Mouse (Mus musculus) limb, embryonic 14.5 days (tissue): ENCODE measurements at regions not wholly inside any gene's neighbourhood (a gene's known extent, or its start where the extent isn't known, plus 50 kb on each side); places are given as distances from the start of the nearest gene placed in this dataset.
A peak's percentile ranks its signal among the peaks of the same experiment; 100 is the strongest.

Source experiments
- ATAC-seq: fragments of 200-750 bp; cut with Nextera tagmentation; 2 replicates; pipeline ENCODE4 v1.8.0; 2017; ENCODE audit warnings: low read depth, moderate number of reproducible peaks, moderate TSS enrichment; ENCODE audit not compliant: low FRiP score
- DNase-seq: peaks from one replicate; pipeline ENCODE4 v3.0.0-alpha.2; 2015; ENCODE audit warnings: low spot score
- H3K27ac ChIP-seq: fragments of 300-500 bp; sonication (generic); replicated peaks from 2 replicates; pipeline ENCODE4 v1.5.1; 2014; ENCODE audit warnings: low read depth, mild to moderate bottlenecking, low read length, moderate library complexity, mixed read lengths
- H3K27me3 ChIP-seq: fragments of 300-500 bp; sonication (generic); 2 replicates; pipeline ENCODE4 v1.6.1; 2014; ENCODE audit warnings: low read length, mixed read lengths; ENCODE audit not compliant: control insufficient read depth, insufficient read depth
- H3K36me3 ChIP-seq: fragments of 300-500 bp; sonication (generic); 2 replicates; pipeline ENCODE4 v1.6.1; 2014; ENCODE audit warnings: mild to moderate bottlenecking, low read length, moderate library complexity, mixed read lengths; ENCODE audit not compliant: control insufficient read depth, insufficient read depth
- H3K4me1 ChIP-seq: fragments of 300-500 bp; sonication (generic); 2 replicates; pipeline ENCODE4 v1.6.1; 2014; ENCODE audit warnings: antibody characterized with exemption, low read length, mixed read lengths; ENCODE audit not compliant: control insufficient read depth, insufficient read depth
- H3K4me2 ChIP-seq: fragments of 300-500 bp; sonication (generic); replicated peaks from 2 replicates; pipeline ENCODE4 v1.6.1; 2014; ENCODE audit warnings: low read depth, mild to moderate bottlenecking, low read length, moderate library complexity; ENCODE audit not compliant: severe bottlenecking
- H3K4me3 ChIP-seq: fragments of 300-500 bp; sonication (generic); replicated peaks from 2 replicates; pipeline ENCODE4 v1.5.1; 2014; ENCODE audit warnings: low read length
- H3K9ac ChIP-seq: fragments of 300-500 bp; sonication (generic); 2 replicates; pipeline ENCODE4 v1.6.1; 2014; ENCODE audit warnings: mild to moderate bottlenecking, low read depth, low read length, moderate library complexity; ENCODE audit not compliant: severe bottlenecking
- H3K9me3 ChIP-seq: fragments of 300-500 bp; sonication (generic); 2 replicates; pipeline ENCODE4 v1.6.1; 2016; ENCODE audit warnings: low read length; ENCODE audit not compliant: control insufficient read depth
- POLR2A ChIP-seq: fragments of 200-500 bp; IDR thresholded peaks from 2 replicates; pipeline ENCODE4 v1.8.0; 2012; ENCODE audit warnings: inconsistent platforms, mild to moderate bottlenecking, moderate library complexity, borderline replicate concordance; ENCODE audit not compliant: insufficient read depth, insufficient read length; ENCODE audit errors: extremely low read depth
- WGBS: fragments of 180-500 bp; shearing (Covaris S2); extraction: QIAGEN DNeasy Blood & Tissue Kit; methylation state at CpG from one replicate; pipeline ENCODE4 v1.1.7; 2014; 5-methylcytosine and 5-hydroxymethylcytosine counted together

DNA sequence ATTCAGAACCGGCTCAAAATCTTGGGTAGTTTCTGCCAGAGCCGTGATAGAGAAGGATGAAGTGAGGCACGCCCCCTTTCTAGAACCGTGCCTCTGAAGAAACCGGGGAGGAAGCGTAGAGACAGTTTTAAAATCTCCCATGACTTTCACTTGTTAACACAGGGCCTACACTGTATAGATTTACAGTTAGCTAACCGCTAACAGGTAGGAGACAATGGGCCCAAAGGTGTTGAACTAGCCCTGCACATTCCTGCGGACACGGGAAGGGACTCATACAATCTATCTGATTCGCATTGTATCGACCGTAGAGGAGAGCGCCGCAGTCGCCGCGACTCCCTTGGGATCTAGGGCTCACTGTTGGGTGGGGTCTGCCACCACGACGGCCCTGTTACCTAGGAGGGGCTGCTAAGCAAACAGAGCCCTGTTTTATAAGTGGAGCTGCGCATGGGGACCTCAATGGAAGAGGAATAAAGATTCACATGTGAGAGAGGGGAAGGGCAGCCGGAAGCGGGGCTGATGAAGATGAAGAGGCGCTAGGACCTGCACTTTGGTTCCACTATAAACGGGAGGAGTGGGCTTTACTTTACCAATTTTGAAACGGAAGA, 89.1 kb downstream of the Cd24a start:
- peaks cover 10% of the 10 kb centered on the region; the same call in 1 of the 2 replicates for H3K4me1 ChIP-seq
- H3K27me3 ChIP-seq: no peaks in the 10 kb centered on the region
- TF ChIP-seq POLR2A: no peak
- no peak overlapping the region for H3K9ac ChIP-seq
- 65% methylated on average over 25 of the region's 25 CpGs for WGBS
- H3K27ac ChIP-seq: no peak overlapping the region
- no peak for DNase-seq
- 0 out of 2 replicates have a peak overlapping the region, but pooled peaks have one; percentile 13 for H3K4me2 ChIP-seq
- H3K36me3 ChIP-seq: no peaks in the 10 kb centered on the region
- no peaks in the 10 kb centered on the region for H3K9me3 ChIP-seq
- no peak for ATAC-seq
- H3K4me3 ChIP-seq: no peak overlapping the region

DNA sequence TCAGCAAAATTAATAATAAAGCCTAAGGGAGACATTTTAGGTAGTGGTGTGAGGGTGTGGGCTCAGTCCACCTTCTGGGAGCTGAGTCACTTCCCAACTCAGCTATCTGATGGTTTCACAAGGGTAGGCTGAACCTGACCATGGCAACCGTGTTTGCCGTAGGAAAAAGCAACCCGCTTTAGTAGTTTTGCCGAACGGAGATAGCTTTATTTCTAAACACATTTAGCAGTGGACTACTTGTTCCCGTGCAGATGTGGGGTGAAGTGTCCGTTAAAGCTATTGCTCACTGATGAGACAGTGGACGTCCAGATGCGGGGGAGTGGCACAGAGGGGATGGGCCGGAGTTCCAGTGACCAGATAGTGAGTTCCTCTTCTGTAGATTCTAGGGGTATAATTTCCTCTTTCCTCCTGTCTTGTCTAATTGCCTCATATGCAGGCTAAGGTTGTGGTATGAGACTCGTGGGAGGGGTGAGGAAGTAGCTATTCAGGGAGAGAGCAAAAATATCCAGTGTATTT, 89.7 kb downstream of the Cd24a start:
- Histone ChIP-seq H3K4me3 (no peak overlapping the region), H3K4me1 (peaks cover 10% of the 10 kb centered on the region; the same call in 1 of the 2 replicates), H3K9me3 (no peaks in the 10 kb centered on the region), H3K27ac (no peak overlapping the region), H3K4me2 (0 out of 2 replicates have a peak overlapping the region, but pooled peaks have one; percentile 13), H3K9ac (no peak overlapping the region), H3K36me3 (no peaks in the 10 kb centered on the region), H3K27me3 (no peaks in the 10 kb centered on the region)
- DNase-seq: no peak
- TF ChIP-seq POLR2A: no peak
- ATAC-seq: no peak
- 71% methylated on average over 11 of the region's 11 CpGs for WGBS

DNA sequence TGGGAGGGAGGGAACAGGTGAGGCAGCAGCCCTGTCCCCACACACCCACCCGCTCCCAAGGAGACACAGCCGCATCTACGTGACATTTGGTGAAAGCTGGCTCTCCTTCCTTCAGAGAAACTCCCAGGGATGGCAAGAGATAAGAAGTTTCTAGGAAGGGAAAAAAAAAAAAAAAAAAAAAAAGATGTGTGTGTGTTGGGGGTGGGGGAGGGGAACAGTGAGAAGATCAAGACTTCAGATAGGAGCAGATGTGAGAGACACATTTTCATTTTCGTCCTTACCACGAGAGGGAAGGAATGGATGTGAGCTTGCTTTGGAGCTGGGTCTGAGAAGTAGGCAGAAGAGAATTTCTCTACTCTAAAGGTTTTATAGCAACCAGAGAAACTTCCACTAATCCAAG, 91.4 kb downstream of the Cd24a start:
- Histone ChIP-seq H3K9ac (no peak overlapping the region), H3K36me3 (no peaks in the 10 kb centered on the region), H3K27me3 (no peaks in the 10 kb centered on the region), H3K27ac (no peak overlapping the region), H3K4me2 (no peak overlapping the region), H3K4me1 (peaks cover 10% of the 10 kb centered on the region; the same call in 1 of the 2 replicates), H3K4me3 (no peak overlapping the region), H3K9me3 (no peaks in the 10 kb centered on the region)
- WGBS: 65% methylated on average over 5 of the region's 5 CpGs
- TF ChIP-seq POLR2A: no peak
- no peak for DNase-seq
- no peak for ATAC-seq

DNA sequence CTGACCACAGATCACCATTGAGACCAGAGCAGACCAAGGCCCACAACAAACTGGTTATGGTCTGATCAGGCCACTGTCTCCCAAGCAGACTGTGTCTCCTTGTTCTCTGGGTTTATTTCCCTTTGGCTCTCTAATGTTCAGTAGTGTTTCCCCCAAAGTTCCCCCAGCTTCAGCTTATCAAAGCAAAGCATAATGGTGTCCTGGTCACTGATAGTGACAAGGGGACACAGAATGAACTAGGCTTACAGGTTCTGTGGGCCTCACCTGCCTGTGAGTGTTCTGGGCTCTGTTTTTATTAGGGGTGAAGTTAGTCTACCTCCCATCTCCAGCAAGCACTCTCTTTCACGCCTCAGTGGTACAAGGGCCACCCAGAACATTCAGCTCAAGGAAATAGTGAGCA, 92.7 kb downstream of the Cd24a start:
- TF ChIP-seq POLR2A: no peak
- no peak for ATAC-seq
- DNase-seq: no peak
- no peaks in the 10 kb centered on the region for H3K27me3 ChIP-seq
- H3K36me3 ChIP-seq: no peaks in the 10 kb centered on the region
- no peak overlapping the region for H3K9ac ChIP-seq
- no peak overlapping the region for H3K4me2 ChIP-seq
- H3K9me3 ChIP-seq: no peaks in the 10 kb centered on the region
- H3K4me1 ChIP-seq: peaks cover 10% of the 10 kb centered on the region; the same call in 1 of the 2 replicates
- WGBS: 74% methylated on average over 1 of the region's 1 CpGs
- no peak overlapping the region for H3K4me3 ChIP-seq
- no peak overlapping the region for H3K27ac ChIP-seq

DNA sequence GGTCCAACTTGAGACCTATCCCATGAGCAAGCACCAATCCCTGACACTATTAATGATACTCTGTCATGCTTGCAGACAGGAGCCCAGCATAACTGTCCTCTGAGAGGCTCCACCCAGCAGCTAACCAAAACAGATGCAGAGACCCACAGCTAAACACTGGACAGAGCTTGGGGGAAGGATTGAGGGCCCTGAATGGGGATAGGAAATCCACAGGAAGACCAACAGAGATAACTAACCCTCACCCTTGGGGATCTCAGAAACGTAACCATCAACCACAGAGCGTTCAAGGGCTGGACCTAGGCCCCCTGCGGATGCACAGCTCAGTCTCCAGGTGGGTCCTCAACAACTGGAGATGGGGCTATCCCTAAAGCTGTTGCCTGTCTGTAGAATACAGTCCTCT, 93.7 kb downstream of the Cd24a start:
- Histone ChIP-seq H3K9me3 (no peaks in the 10 kb centered on the region), H3K27ac (no peak overlapping the region), H3K27me3 (no peaks in the 10 kb centered on the region), H3K4me3 (no peak overlapping the region), H3K4me2 (no peak overlapping the region), H3K9ac (no peak overlapping the region), H3K36me3 (no peaks in the 10 kb centered on the region), H3K4me1 (peaks cover 10% of the 10 kb centered on the region; the same call in 1 of the 2 replicates)
- TF ChIP-seq POLR2A: no peak
- DNase-seq: no peak
- no peak for ATAC-seq
- WGBS: 76% methylated on average over 3 of the region's 3 CpGs
